Mouse (Mus musculus): ENCODE results near the gene Snx27.

- no peak for TF ChIP-seq CTCF (IDR thresholded peaks at IDR 0.05)
- no peak for TF ChIP-seq EP300 (IDR thresholded peaks at IDR 0.05)
These were observed 41.8 kb upstream of the Snx27 start for GRCm38 (mm10) chr3:94624281-94624680.

All from lung, postnatal 0 days (tissue).